Mouse (Mus musculus) kidney, adult 2 months (tissue): ENCODE results near the gene Prune1. TPM values are rescaled to one million over a fixed set of nuclear protein-coding genes. Genes with fewer than 3 reads are reported as not detected.
A peak's percentile ranks its signal among the peaks of the same experiment; 100 is the strongest.

Experiments used
- DNase-seq: peaks from one replicate; pipeline ENCODE4 v3.0.0; 2021
- H3K27ac ChIP-seq: fragments of 200-500 bp; 2 replicates; pipeline ENCODE4 v1.5.1; 2012; ENCODE audit warnings: low read depth, low read length, control low read depth, inconsistent platforms; ENCODE audit not compliant: insufficient read depth
- H3K27me3 ChIP-seq: fragments of 200-500 bp; replicated peaks from 2 replicates; pipeline ENCODE4 v1.6.1; 2012; ENCODE audit warnings: mild to moderate bottlenecking, moderate library complexity, low read length, inconsistent platforms; ENCODE audit not compliant: control insufficient read depth, insufficient read depth
- H3K36me3 ChIP-seq: fragments of 200-500 bp; 2 replicates; pipeline ENCODE4 v1.6.1; 2012; ENCODE audit warnings: mild to moderate bottlenecking, moderate library complexity, low read length, inconsistent platforms; ENCODE audit not compliant: control insufficient read depth, insufficient read depth
- H3K4me1 ChIP-seq: fragments of 200-500 bp; 2 replicates; pipeline ENCODE4 v1.6.1; 2011; ENCODE audit warnings: low read length; ENCODE audit not compliant: control insufficient read depth, insufficient read depth
- H3K4me3 ChIP-seq: fragments of 200-500 bp; 2 replicates; pipeline ENCODE4 v1.5.1; 2011; ENCODE audit warnings: mild to moderate bottlenecking, low read depth, low read length, control low read depth; ENCODE audit not compliant: insufficient read depth
- CTCF ChIP-seq: fragments of 200-500 bp; conservative IDR thresholded peaks from 2 replicates; pipeline ENCODE4 v1.5.1; 2011; ENCODE audit warnings: low read depth, mild to moderate bottlenecking, control low read depth, low read length, moderate library complexity, mixed read lengths; ENCODE audit not compliant: insufficient read depth, insufficient read length
- POLR2A ChIP-seq: fragments of 200-500 bp; IDR thresholded peaks from one replicate; pipeline ENCODE4 v1.6.1; 2011; ENCODE audit warnings: low read depth, low read length, control low read depth
- WGBS: fragments of 180-500 bp; shearing (Covaris S2); methylation state at CpG from one replicate; pipeline ENCODE4 v1.1.7; 2018; 5-methylcytosine and 5-hydroxymethylcytosine counted together
- polyA plus RNA-seq: library from polyadenylated mRNA; depleted of rRNA; stranded (reverse); fragments of >200 nt; gene quantifications from 2 replicates; pipeline ENCODE4 v1.2.3, GENCODE M21; 2012; rRNA removed

Gene Prune1
- polyA plus RNA-seq, result 25.6 and 27.0 TPM in 2 replicates

GRCm38 (mm10) chr3:95281216-95282126 is at the start of gene Prune1, which contains the start of gene Mindy1:
Prune1 (minus strand) TSS chr3:95282076.
Mindy1 (plus strand) TSS chr3:95281345.
- WGBS, result under 1% methylated on average over 53 of the region's 53 CpGs
- no peaks in the 10 kb centered on the region for H3K36me3 ChIP-seq
- H3K27ac ChIP-seq, result peak within 1 kb of the TSS; percentile 93
- peaks cover 33% of the 10 kb centered on the region for H3K4me1 ChIP-seq
- H3K27me3 ChIP-seq, result no peaks in the 10 kb centered on the region
- DNase-seq, result peak; percentile 99
- TF ChIP-seq POLR2A, result no peak
- 0 out of 2 replicates have a peak, but pooled peaks have one; percentile 23 for TF ChIP-seq CTCF
- H3K4me3 ChIP-seq, result peak within 1 kb of the TSS; percentile 74

- Histone ChIP-seq H3K36me3 (peaks cover 5% of the 10 kb centered on the region), H3K4me3 (no peak overlapping the region), H3K27ac (no peak overlapping the region), H3K27me3 (no peaks in the 10 kb centered on the region), H3K4me1 (no peaks in the 10 kb centered on the region)
- DNase-seq, result no peak
- WGBS, result 88% methylated on average over 1 of the region's 1 CpGs
- TF ChIP-seq CTCF (no peak), POLR2A (no peak)
Measured at GRCm38 (mm10) chr3:95331528-95331927, 49.7 kb upstream of the Prune1 start.

GRCm38 (mm10) chr3:95328803-95329404 is 47.0 kb upstream of the Prune1 start:
- WGBS, result 90% methylated on average over 1 of the region's 1 CpGs
- Histone ChIP-seq H3K4me3 (no peak overlapping the region), H3K36me3 (peaks cover 7% of the 10 kb centered on the region), H3K27ac (no peak overlapping the region), H3K4me1 (no peaks in the 10 kb centered on the region; the same call in 1 of the 2 replicates), H3K27me3 (no peaks in the 10 kb centered on the region)
- DNase-seq, result no peak
- TF ChIP-seq POLR2A, result no peak

GRCm38 (mm10) chr3:95324454-95325144 is 42.7 kb upstream of the Prune1 start:
- 85% methylated on average over 6 of the region's 6 CpGs for WGBS
- H3K27me3 ChIP-seq, result no peaks in the 10 kb centered on the region
- no peak for TF ChIP-seq CTCF
- TF ChIP-seq POLR2A, result no peak
- peaks cover 15% of the 10 kb centered on the region for H3K36me3 ChIP-seq
- no peak overlapping the region for H3K27ac ChIP-seq
- no peak overlapping the region for H3K4me3 ChIP-seq
- no peak for DNase-seq
- H3K4me1 ChIP-seq, result peaks cover 13% of the 10 kb centered on the region; the same call in 1 of the 2 replicates

GRCm38 (mm10) chr3:95323429-95323828 is 41.6 kb upstream of the Prune1 start:
- Histone ChIP-seq H3K4me3 (no peak overlapping the region), H3K36me3 (peaks cover 15% of the 10 kb centered on the region), H3K27ac (peak overlapping the region; percentile 75), H3K27me3 (no peaks in the 10 kb centered on the region), H3K4me1 (peaks cover 22% of the 10 kb centered on the region; the same call in 1 of the 2 replicates)
- WGBS, result 44% methylated on average over 3 of the region's 3 CpGs
- TF ChIP-seq CTCF, result no peak
- DNase-seq, result peak; percentile 47

- Histone ChIP-seq H3K27ac (no peak overlapping the region), H3K27me3 (no peaks in the 10 kb centered on the region), H3K4me1 (peaks cover 41% of the 10 kb centered on the region), H3K36me3 (peaks cover 9% of the 10 kb centered on the region), H3K4me3 (no peak overlapping the region)
- 60% methylated on average over 12 of the region's 12 CpGs for WGBS
- no peak for DNase-seq
- TF ChIP-seq POLR2A, result no peak
- no peak for TF ChIP-seq CTCF
Measured at GRCm38 (mm10) chr3:95319701-95320625, 38.1 kb upstream of the Prune1 start.
